Mouse (Mus musculus) thymus, adult 2 months (tissue): ENCODE data around the gene Tspan5. TPM values are rescaled to one million over a fixed set of nuclear protein-coding genes. Genes with fewer than 3 reads are reported as not detected.

ENCODE experiments used
- DNase-seq: peaks from one replicate; pipeline ENCODE4 v3.0.0; 2021
- H3K27ac ChIP-seq: fragments of 200-500 bp; 2 replicates; pipeline ENCODE4 v1.5.1; 2012; ENCODE audit warnings: low read length, control low read depth; ENCODE audit not compliant: control insufficient read depth, insufficient read depth
- H3K27me3 ChIP-seq: fragments of 200-500 bp; 2 replicates; pipeline ENCODE4 v1.6.1; 2012; ENCODE audit warnings: mild to moderate bottlenecking, low read length, moderate library complexity, mixed read lengths; ENCODE audit not compliant: control insufficient read depth, insufficient read depth
- H3K36me3 ChIP-seq: fragments of 200-500 bp; 2 replicates; pipeline ENCODE4 v1.6.1; 2012; ENCODE audit warnings: mild to moderate bottlenecking, low read length, moderate library complexity; ENCODE audit not compliant: control insufficient read depth, insufficient read depth
- H3K4me1 ChIP-seq: fragments of 200-500 bp; replicated peaks from 2 replicates; pipeline ENCODE4 v1.6.1; 2012; ENCODE audit warnings: low read length; ENCODE audit not compliant: control insufficient read depth, insufficient read depth
- H3K4me3 ChIP-seq: fragments of 200-500 bp; 2 replicates; pipeline ENCODE4 v1.5.1; 2012; ENCODE audit warnings: mild to moderate bottlenecking, low read length, control low read depth, moderate library complexity; ENCODE audit not compliant: control insufficient read depth, insufficient read depth
- CTCF ChIP-seq: fragments of 200-500 bp; IDR thresholded peaks from 2 replicates; pipeline ENCODE4 v1.5.1; 2012; ENCODE audit warnings: mild to moderate bottlenecking, control low read depth, low read length, moderate library complexity, borderline replicate concordance; ENCODE audit not compliant: control insufficient read depth, poor library complexity, insufficient read depth; ENCODE audit errors: extremely low read depth
- POLR2A ChIP-seq: fragments of 200-500 bp; IDR thresholded peaks from 2 replicates; pipeline ENCODE4 v1.6.1; 2012; ENCODE audit warnings: mild to moderate bottlenecking, low read length, control low read depth, moderate library complexity; ENCODE audit not compliant: control insufficient read depth, poor library complexity, insufficient read depth; ENCODE audit errors: extremely low read depth
- WGBS: fragments of 180-500 bp; shearing (Covaris S2); methylation state at CpG from one replicate; pipeline ENCODE4 v1.1.7; 2018; 5-methylcytosine and 5-hydroxymethylcytosine counted together
- polyA plus RNA-seq: library from polyadenylated mRNA; depleted of rRNA; stranded (reverse); fragments of >200 nt; gene quantifications from 2 replicates; pipeline ENCODE4 v1.2.3, GENCODE M21; 2012

The Tspan5 gene
- polyA plus RNA-seq, 1 experiment, result 15.9 TPM

DNA sequence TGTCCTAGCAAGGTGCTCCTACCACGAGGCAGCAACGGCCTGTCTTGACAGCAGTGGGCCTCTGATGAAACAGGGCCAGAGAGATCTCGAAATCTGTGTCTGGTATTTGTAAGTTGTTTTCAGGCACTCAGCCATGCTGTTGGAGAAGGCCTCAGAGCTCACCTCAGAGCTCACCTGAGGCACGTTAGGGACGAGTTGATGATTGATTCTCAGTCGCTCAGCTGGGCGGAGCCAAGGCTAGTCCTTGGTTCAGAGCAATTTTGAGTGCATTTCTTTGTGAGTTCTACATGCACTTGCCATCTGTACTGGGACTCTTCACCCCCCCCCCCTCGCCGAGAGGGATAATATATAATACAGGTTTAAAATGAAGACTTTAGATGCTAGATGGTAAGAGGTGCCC, 21.9 kb downstream of the Tspan5 start:
- no peak for DNase-seq
- no peaks in the 10 kb centered on the region for H3K4me1 ChIP-seq
- no peak overlapping the region for H3K27ac ChIP-seq
- 96% methylated on average over 9 of the region's 9 CpGs for WGBS
- TF ChIP-seq CTCF (no peak), POLR2A (no peak)
- no peaks in the 10 kb centered on the region for H3K36me3 ChIP-seq
- no peak overlapping the region for H3K4me3 ChIP-seq
- no peaks in the 10 kb centered on the region for H3K27me3 ChIP-seq

DNA sequence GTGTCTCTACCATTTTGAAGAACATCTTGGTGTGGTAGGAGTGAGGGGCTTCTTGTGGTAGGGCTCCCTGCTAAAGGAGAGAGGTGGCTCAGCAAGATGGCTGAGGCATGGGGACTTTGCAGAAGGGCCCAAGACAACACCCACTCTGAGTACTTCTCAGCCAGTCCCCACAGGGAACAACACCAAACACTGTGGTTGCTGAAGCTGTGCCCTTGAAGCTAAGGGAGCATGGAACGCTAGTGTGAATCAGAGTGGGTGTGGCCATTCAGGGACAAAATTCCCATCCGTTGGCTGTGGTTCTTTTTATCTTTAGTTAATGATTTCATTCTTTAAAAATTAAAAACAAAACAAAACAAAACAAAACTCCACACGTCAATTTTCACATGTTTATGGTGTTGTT, 22.8 kb downstream of the Tspan5 start:
- Histone ChIP-seq H3K4me1 (no peaks in the 10 kb centered on the region), H3K36me3 (no peaks in the 10 kb centered on the region), H3K27ac (no peak overlapping the region), H3K27me3 (no peaks in the 10 kb centered on the region), H3K4me3 (no peak overlapping the region)
- TF ChIP-seq POLR2A (no peak), CTCF (no peak)
- 92% methylated on average over 3 of the region's 3 CpGs for WGBS
- DNase-seq, result no peak

DNA sequence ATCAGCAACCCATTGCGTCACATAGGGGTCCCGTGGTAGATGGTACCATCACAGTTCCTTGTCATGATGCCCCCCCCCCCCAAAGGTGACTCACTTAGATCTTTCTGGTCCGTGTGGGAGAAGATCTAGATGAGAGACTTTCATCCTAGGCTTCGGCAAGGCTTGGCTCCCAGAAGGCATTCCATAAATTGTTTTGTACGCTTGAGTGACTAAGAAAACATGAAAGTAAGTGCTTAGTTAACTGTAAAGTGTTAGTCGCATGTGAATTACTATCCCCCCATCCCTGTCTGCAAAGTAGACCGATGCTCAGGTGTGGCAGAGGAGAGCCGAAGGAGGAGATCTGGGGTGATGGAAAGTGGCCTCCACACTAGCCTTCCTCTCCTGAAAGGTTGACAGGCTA, 25.0 kb downstream of the Tspan5 start:
- WGBS, result 95% methylated on average over 8 of the region's 8 CpGs
- Histone ChIP-seq H3K4me1 (no peaks in the 10 kb centered on the region), H3K36me3 (no peaks in the 10 kb centered on the region), H3K4me3 (no peak overlapping the region), H3K27ac (no peak overlapping the region), H3K27me3 (no peaks in the 10 kb centered on the region)
- no peak for TF ChIP-seq POLR2A
- TF ChIP-seq CTCF, result no peak
- no peak for DNase-seq

DNA sequence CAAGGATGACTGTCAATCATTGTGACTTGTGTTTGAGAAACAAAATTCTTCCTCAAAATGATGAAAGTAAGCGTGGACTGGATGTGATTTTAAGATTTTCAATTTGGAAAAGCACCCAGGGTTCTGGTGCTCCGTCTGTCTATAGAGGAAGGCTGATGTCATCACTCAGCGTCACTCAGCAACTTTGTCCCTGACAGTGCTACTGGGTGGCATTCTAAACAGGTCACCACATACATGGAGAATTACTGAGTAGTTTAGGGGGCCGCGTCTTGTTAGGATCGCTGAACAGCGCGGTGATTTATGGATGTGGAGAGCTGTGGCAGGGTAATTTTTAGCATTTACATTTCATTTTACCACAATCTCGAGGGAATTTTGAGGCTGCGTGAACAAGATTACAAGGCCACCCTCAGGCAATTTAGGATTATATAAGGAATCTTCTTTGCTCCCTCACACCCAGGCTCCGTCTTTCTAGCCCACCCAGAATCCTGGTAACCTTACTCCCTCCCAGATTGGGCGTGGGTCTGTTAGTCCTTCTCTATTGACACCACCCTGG, 26.6 kb downstream of the Tspan5 start:
- DNase-seq, result no peak
- Histone ChIP-seq H3K4me1 (no peaks in the 10 kb centered on the region), H3K27ac (no peak overlapping the region), H3K4me3 (no peak overlapping the region), H3K27me3 (no peaks in the 10 kb centered on the region), H3K36me3 (no peaks in the 10 kb centered on the region)
- WGBS, result 93% methylated on average over 12 of the region's 12 CpGs
- no peak for TF ChIP-seq POLR2A
- TF ChIP-seq CTCF, result no peak

DNA sequence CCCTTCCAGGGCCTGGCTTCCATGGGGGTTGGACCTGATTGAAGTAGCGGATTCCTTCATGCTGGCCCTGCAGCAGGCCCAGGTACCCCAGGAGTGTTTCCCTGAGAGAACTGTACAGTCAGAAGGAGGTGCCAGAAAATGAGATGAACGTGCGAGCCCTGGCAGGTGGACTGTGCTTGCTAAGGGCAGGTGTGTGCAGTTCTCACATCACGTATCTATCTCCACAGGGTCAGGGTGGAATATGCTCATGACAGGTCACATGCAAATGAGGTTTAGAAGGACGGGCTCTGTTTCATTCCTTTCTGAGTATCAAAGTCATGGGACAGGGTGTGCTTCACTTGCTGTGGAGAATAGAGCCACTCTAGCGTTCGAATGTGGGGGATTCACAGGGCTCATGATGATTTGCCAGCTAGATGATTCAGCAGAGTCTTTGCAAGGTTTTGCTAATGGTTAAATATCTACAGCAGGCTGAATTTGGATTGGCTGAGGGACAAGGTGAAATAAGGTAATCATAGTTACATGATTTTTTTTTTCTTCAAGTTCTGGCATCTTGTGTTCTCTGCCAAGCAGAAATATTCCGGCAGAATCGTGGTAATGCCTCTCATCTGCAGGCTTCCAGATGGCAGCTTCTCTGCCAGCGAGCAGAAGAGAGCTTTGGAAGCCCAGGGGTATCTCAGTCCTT, 28.8 kb downstream of the Tspan5 start:
- H3K4me1 ChIP-seq, result no peaks in the 10 kb centered on the region
- no peak overlapping the region for H3K4me3 ChIP-seq
- TF ChIP-seq POLR2A (no peak), CTCF (no peak)
- no peaks in the 10 kb centered on the region for H3K27me3 ChIP-seq
- WGBS, result 90% methylated on average over 10 of the region's 10 CpGs
- DNase-seq, result no peak
- no peaks in the 10 kb centered on the region for H3K36me3 ChIP-seq
- no peak overlapping the region for H3K27ac ChIP-seq

DNA sequence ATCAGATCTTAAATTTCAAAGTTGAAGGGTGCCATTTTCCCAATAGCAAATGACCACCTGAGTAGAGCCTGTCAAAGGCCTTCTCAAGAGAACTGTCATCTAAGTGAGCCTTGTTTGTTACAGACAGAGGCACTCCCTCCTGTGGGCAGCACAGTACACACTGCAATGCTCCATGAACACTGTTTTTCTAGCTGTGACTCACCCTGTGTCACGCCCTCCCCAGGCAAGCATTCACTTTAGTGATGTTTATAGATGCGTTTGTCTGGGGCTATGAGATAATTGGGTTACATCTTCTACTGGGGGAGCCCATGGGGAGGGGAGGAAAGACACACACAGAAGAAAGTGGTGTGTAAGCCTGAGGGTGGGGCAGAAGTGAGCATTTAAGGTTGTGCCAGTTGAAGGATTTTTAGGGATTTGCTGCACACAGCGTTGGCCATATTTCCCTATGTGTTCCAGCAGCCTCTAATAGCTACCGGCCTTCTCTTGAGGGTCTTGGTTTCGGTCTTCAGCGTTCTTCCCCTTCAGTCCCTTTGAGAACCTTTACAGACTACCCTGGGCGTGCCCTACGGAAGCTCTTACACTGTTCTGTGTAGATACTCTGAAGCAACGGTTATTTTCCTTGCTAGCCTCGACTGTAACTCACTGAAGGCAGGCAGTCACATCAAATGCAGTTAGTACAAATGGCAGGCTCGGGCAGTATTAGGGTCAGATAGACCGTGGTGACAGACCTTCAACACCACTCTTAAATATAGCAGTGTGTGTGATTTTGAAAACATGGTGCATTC, 29.7 kb downstream of the Tspan5 start:
- Histone ChIP-seq H3K27me3 (no peaks in the 10 kb centered on the region), H3K4me1 (no peaks in the 10 kb centered on the region), H3K36me3 (no peaks in the 10 kb centered on the region), H3K27ac (no peak overlapping the region), H3K4me3 (no peak overlapping the region)
- WGBS, result 95% methylated on average over 12 of the region's 12 CpGs
- DNase-seq, result no peak
- no peak for TF ChIP-seq POLR2A
- TF ChIP-seq CTCF, result no peak
